Mouse (Mus musculus) G1E (cell line): ENCODE data around the gene Mecom. TPM values are rescaled to one million over a fixed set of nuclear protein-coding genes. Genes with fewer than 3 reads are reported as not detected.

Experiments used
- ATAC-seq: 2 replicates; pipeline ENCODE4 v1.8.0; 2016; ENCODE audit warnings: mild to moderate bottlenecking; ENCODE audit not compliant: insufficient number of reproducible peaks, poor library complexity, low FRiP score, severe bottlenecking; ENCODE audit errors: extremely low read depth
- DNase-seq: peaks from one replicate; pipeline ENCODE4 v3.0.0; 2012; ENCODE audit warnings: low spot score
- H3K27me3 ChIP-seq: 2 replicates; pipeline ENCODE4 v1.6.1; 2012; ENCODE audit warnings: mild to moderate bottlenecking, low read length, inconsistent platforms; ENCODE audit not compliant: insufficient read depth
- H3K36me3 ChIP-seq: replicated peaks from 2 replicates; pipeline ENCODE3; 2012; ENCODE audit warnings: mild to moderate bottlenecking, inconsistent platforms
- H3K4me1 ChIP-seq: 2 replicates; pipeline ENCODE4 v1.6.1; 2012; ENCODE audit warnings: low read depth, low read length, inconsistent platforms, mixed read lengths; ENCODE audit not compliant: insufficient read depth
- H3K4me3 ChIP-seq: 2 replicates; pipeline ENCODE4 v1.5.1; 2012; ENCODE audit warnings: low read depth, mild to moderate bottlenecking, inconsistent platforms, low read length, moderate library complexity, mixed read lengths
- H3K9me3 ChIP-seq: replicated peaks from 2 replicates; pipeline ENCODE4 v1.6.1; 2012; ENCODE audit warnings: inconsistent platforms
- CTCF ChIP-seq: IDR thresholded peaks from 2 replicates; pipeline ENCODE4 v1.5.1; 2012; ENCODE audit warnings: low read depth, low read length, inconsistent platforms, mixed read lengths
- GATA1 ChIP-seq: IDR thresholded peaks from 2 replicates; pipeline ENCODE4 v1.6.1; 2012; ENCODE audit warnings: borderline replicate concordance, low read length, inconsistent platforms, mixed read lengths
- GATA2 ChIP-seq: IDR thresholded peaks from 2 replicates; pipeline ENCODE4 v1.6.1; 2012; ENCODE audit warnings: low read depth, low read length, inconsistent platforms, borderline replicate concordance
- POLR2AphosphoS5 ChIP-seq: IDR thresholded peaks from 2 replicates; pipeline ENCODE4 v1.6.1; 2012; ENCODE audit warnings: low read depth, low read length, inconsistent platforms; ENCODE audit not compliant: insufficient replicate concordance
- TAL1 ChIP-seq: conservative IDR thresholded peaks from 2 replicates; pipeline ENCODE4 v1.6.1; 2012; ENCODE audit warnings: low read depth, low read length, inconsistent platforms, mixed read lengths
- polyA plus RNA-seq: library from polyadenylated mRNA; stranded (reverse); fragments of >175 nt; gene quantifications from 2 replicates; pipeline ENCODE4 v1.2.3, GENCODE M21; 2012
- total RNA-seq, 2 experiments: library from RNA; stranded (forward) in 1 of 2; stranded (reverse) in 1 of 2; fragments of 200-1000 nt in 1 of 2; fragments of >200 nt in 1 of 2; fragmentation: Nextera tagmentation in 1 of 2; gene quantifications; 2 replicates each; pipeline ENCODE4 v1.2.3; 2014 to 2017

Gene Mecom
- total RNA-seq (2014; fragmentation: Nextera tagmentation), result not detected in 2 replicates
- 0.05 and 0.29 TPM in 2 replicates for total RNA-seq (2017)
- polyA plus RNA-seq, result not detected in 2 replicates

- no peaks in the 10 kb centered on the region for H3K4me1 ChIP-seq
- no peaks in the 10 kb centered on the region for H3K27me3 ChIP-seq
- H3K9me3 ChIP-seq, result no peaks in the 10 kb centered on the region
- ATAC-seq, result no peak
- H3K36me3 ChIP-seq, result no peaks in the 10 kb centered on the region
- TF ChIP-seq CTCF (no peak), TAL1 (no peak), GATA1 (no peak), GATA2 (no peak)
- no peak for DNase-seq
- no peak within 1 kb of the TSS for H3K4me3 ChIP-seq
These were observed at the start of gene Mecom for GRCm38 (mm10) chr3:30547908-30548307. Gene Mecom, minus strand, starts transcription at chr3:30548008.

GRCm38 (mm10) chr3:30597271-30597670, 49.5 kb upstream of the Mecom start:
- DNase-seq (no peak), ATAC-seq (no peak)
- no peaks in the 10 kb centered on the region for H3K27me3 ChIP-seq
- no peaks in the 10 kb centered on the region for H3K9me3 ChIP-seq
- no peak overlapping the region for H3K4me3 ChIP-seq
- TF ChIP-seq GATA2 (no peak), CTCF (no peak), TAL1 (no peak), POLR2AphosphoS5 (no peak), GATA1 (no peak)
- H3K36me3 ChIP-seq, result no peaks in the 10 kb centered on the region
- peaks cover 43% of the 10 kb centered on the region for H3K4me1 ChIP-seq

GRCm38 (mm10) chr3:30595111-30595832, 47.5 kb upstream of the Mecom start:
- TF ChIP-seq TAL1, result no peak
- TF ChIP-seq GATA2, result no peak
- TF ChIP-seq GATA1, result no peak
- no peak for TF ChIP-seq CTCF
- no peak for TF ChIP-seq POLR2AphosphoS5
- DNase-seq (peak; percentile 28), ATAC-seq (peak; percentile 46; the same call in 1 of the 2 replicates)
- no peaks in the 10 kb centered on the region for H3K27me3 ChIP-seq
- peaks cover 40% of the 10 kb centered on the region for H3K4me1 ChIP-seq
- H3K36me3 ChIP-seq, result no peaks in the 10 kb centered on the region
- H3K9me3 ChIP-seq, result no peaks in the 10 kb centered on the region
- H3K4me3 ChIP-seq, result peak overlapping the region; percentile 78

DNA sequence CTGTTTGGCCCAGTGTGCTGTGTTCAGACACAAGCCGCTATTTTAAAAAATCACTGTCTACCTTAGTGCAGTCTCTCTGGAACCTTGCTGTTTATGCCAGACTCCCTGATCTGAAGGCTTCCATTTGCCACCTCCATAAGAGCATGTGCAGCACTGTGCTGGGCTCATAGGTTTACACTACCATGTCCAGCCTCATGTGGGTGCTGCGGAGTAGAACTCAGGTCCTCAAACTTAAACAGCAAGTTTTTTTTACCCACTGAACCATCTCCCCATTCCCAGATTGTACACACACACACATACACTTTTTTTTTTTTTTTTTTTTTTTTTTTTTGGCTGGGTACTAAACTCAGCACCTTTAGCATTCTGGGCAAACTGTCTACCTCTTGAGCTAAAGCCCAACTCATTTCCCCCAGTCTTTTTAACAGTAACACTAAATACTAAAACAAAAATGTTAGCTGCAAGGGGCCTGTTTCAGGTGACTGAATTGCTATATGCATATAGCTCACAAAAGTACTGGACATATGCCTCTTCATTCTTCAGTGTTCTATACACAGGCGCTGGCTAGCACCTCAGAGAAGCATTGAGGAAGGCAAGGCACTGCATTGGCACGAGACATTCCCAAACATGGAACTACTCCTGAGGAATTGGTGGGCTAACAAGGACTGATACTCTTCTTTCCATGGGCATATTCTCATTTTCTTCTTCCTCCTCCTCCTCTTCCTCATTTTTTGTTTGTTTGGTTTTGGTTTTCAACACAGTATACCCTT, 46.1 kb upstream of the Mecom start:
- Histone ChIP-seq H3K4me1 (peaks cover 31% of the 10 kb centered on the region), H3K36me3 (no peaks in the 10 kb centered on the region), H3K4me3 (no peak overlapping the region), H3K27me3 (no peaks in the 10 kb centered on the region), H3K9me3 (no peaks in the 10 kb centered on the region)
- DNase-seq (no peak), ATAC-seq (peak; percentile 52; the same call in 1 of the 2 replicates)
- no peak for TF ChIP-seq CTCF

DNA sequence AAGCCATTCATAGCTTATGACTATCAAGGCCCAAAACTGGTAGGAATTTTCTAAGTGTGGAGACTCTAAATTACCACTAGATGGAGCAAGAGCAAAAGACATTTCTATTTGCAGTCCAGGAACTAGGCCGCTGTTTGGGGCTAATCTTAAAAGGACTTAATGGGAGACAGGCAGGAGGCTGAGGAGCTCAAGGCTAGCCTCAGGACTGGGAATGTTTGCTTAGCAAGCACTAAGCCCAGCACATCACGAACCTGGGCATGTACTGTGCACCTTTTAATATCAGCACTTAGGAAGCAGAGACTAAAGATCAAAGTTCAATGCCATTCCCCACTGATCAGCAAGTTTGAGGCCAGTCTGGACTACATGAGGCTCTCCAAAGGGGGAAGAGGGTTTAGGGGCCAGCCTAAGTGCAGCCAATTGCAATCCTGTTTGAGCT, 44.6 kb upstream of the Mecom start:
- Histone ChIP-seq H3K36me3 (no peaks in the 10 kb centered on the region), H3K9me3 (no peaks in the 10 kb centered on the region), H3K27me3 (no peaks in the 10 kb centered on the region), H3K4me3 (no peak overlapping the region), H3K4me1 (peaks cover 31% of the 10 kb centered on the region)
- TF ChIP-seq TAL1, result no peak
- TF ChIP-seq GATA2, result no peak
- TF ChIP-seq CTCF, result peak; percentile 34; the same call in 1 of the 2 replicates
- TF ChIP-seq POLR2AphosphoS5, result no peak
- TF ChIP-seq GATA1, result no peak
- ATAC-seq, result 0 out of 2 replicates have a peak, but pooled peaks have one; percentile 45
- peak; percentile 63 for DNase-seq

GRCm38 (mm10) chr3:30588865-30589264, 41.1 kb upstream of the Mecom start:
- Histone ChIP-seq H3K36me3 (no peaks in the 10 kb centered on the region), H3K27me3 (no peaks in the 10 kb centered on the region), H3K4me3 (no peak overlapping the region), H3K9me3 (no peaks in the 10 kb centered on the region), H3K4me1 (peaks cover 10% of the 10 kb centered on the region; the same call in 1 of the 2 replicates)
- DNase-seq (no peak), ATAC-seq (no peak)
- no peak for TF ChIP-seq GATA1
- TF ChIP-seq GATA2, result no peak
